Mouse (Mus musculus) limb, embryonic 11.5 days (tissue): ENCODE results near the gene Otx1. TPM values are rescaled to one million over a fixed set of nuclear protein-coding genes. Genes with fewer than 3 reads are reported as not detected.

Experiments used
- ATAC-seq: fragments of 200-750 bp; cut with Nextera tagmentation; 2 replicates; pipeline ENCODE4 v1.8.0; 2017; ENCODE audit warnings: low read depth; ENCODE audit not compliant: insufficient number of reproducible peaks, low FRiP score, low TSS enrichment
- DNase-seq: peaks from one replicate; pipeline ENCODE4 v3.0.0-alpha.2; 2015; ENCODE audit warnings: low spot score
- H3K27ac ChIP-seq: fragments of 300-500 bp; sonication (generic); replicated peaks from 2 replicates; pipeline ENCODE4 v1.5.1; 2014; ENCODE audit warnings: low read depth, mild to moderate bottlenecking, low read length
- H3K27me3 ChIP-seq: fragments of 300-500 bp; sonication (generic); 2 replicates; pipeline ENCODE4 v1.6.1; 2014; ENCODE audit warnings: mild to moderate bottlenecking, low read length, mixed read lengths; ENCODE audit not compliant: control insufficient read depth, insufficient read depth
- H3K36me3 ChIP-seq: fragments of 300-500 bp; sonication (generic); 2 replicates; pipeline ENCODE4 v1.6.1; 2014; ENCODE audit warnings: mild to moderate bottlenecking, low read length, moderate library complexity, mixed read lengths; ENCODE audit not compliant: control insufficient read depth, insufficient read depth
- H3K4me1 ChIP-seq: fragments of 300-500 bp; sonication (generic); 2 replicates; pipeline ENCODE4 v1.6.1; 2014; ENCODE audit warnings: low read length, mixed read lengths; ENCODE audit not compliant: control insufficient read depth, insufficient read depth
- H3K4me2 ChIP-seq: fragments of 300-500 bp; sonication (generic); 2 replicates; pipeline ENCODE4 v1.6.1; 2014; ENCODE audit warnings: low read depth, mild to moderate bottlenecking, moderate library complexity; ENCODE audit not compliant: severe bottlenecking
- H3K4me3 ChIP-seq: fragments of 300-500 bp; sonication (generic); 2 replicates; pipeline ENCODE4 v1.5.1; 2014; ENCODE audit warnings: low read depth, low read length
- H3K9ac ChIP-seq: fragments of 300-500 bp; sonication (generic); 2 replicates; pipeline ENCODE4 v1.6.1; 2014; ENCODE audit warnings: mild to moderate bottlenecking, low read length
- H3K9me3 ChIP-seq: fragments of 300-500 bp; sonication (generic); 2 replicates; pipeline ENCODE4 v1.6.1; 2016; ENCODE audit warnings: low read length; ENCODE audit not compliant: control insufficient read depth
- WGBS: fragments of 180-500 bp; shearing (Covaris S2); extraction: QIAGEN DNeasy Blood & Tissue Kit; methylation state at CpG from one replicate; pipeline ENCODE4 v1.1.7; 2014; 5-methylcytosine and 5-hydroxymethylcytosine counted together
- polyA plus RNA-seq: library from polyadenylated mRNA; unstranded; fragments of >200 nt; fragmentation: Nextera tagmentation; extraction: Ambion mirVana; gene quantifications from 2 replicates; pipeline ENCODE4 v1.2.1, GENCODE M21; 2014

Otx1 gene
- polyA plus RNA-seq, 1 experiment from 2014 or later = 0.39 TPM

DNA sequence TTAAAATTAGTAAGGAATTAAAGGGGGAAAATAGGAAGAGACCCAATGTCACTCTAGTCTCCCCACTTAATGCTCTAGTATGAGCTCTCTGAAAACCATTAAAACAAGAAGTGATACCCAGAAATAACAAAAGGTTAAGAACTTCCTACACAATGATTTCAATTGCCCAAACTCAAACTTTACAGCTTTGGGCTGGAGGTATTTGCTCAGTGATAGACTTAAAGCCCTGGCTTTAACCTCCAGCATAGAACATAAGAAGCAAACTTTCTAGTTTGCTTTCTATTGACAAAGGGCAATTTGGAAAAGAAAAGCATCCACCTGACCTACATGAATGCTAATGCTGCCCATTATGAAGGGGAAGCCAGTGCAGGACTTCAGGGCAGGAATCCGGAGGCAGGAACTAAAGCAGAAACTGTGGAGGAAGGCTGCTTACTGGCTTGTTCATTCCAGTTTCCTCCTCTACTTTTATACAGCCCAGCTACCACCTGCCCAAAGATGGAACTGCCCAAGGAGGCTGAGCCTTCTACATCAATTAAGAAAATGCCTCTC is 14.2 kb downstream of the Otx1 start:
- ATAC-seq = no peak
- Histone ChIP-seq H3K4me2 (no peak overlapping the region), H3K27ac (no peak overlapping the region), H3K27me3 (peaks cover 24% of the 10 kb centered on the region), H3K9me3 (peaks cover 3% of the 10 kb centered on the region; the same call in 1 of the 2 replicates), H3K4me3 (no peak overlapping the region), H3K36me3 (no peaks in the 10 kb centered on the region), H3K9ac (no peak overlapping the region), H3K4me1 (no peaks in the 10 kb centered on the region)
- DNase-seq = no peak
- WGBS = 75% methylated on average over 1 of the region's 1 CpGs

DNA sequence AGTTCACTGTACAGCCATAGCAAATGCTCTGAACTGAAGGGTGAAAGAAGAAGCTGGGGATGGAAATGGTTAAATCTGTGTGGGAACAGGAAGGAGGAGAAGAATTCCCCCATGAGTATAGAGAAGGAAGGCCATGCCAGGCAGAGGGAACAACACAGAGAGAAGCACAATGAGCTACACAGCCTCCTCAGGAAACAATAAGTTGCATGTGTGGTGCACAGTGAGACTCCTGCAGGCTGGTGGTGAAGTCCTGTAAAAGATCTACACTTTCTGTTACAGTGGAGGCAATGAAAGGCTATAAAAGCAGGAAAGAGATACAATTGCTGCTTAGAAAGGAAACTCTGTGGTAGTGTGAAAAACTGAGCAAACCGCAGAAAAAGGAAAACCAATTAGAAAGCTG is 17.6 kb downstream of the Otx1 start:
- Histone ChIP-seq H3K4me1 (no peaks in the 10 kb centered on the region), H3K36me3 (no peaks in the 10 kb centered on the region), H3K9me3 (no peaks in the 10 kb centered on the region), H3K4me3 (no peak overlapping the region), H3K4me2 (no peak overlapping the region), H3K27me3 (peaks cover 10% of the 10 kb centered on the region), H3K9ac (no peak overlapping the region), H3K27ac (no peak overlapping the region)
- WGBS = 67% methylated on average over 1 of the region's 1 CpGs
- ATAC-seq (no peak), DNase-seq (peak; percentile 18)

DNA sequence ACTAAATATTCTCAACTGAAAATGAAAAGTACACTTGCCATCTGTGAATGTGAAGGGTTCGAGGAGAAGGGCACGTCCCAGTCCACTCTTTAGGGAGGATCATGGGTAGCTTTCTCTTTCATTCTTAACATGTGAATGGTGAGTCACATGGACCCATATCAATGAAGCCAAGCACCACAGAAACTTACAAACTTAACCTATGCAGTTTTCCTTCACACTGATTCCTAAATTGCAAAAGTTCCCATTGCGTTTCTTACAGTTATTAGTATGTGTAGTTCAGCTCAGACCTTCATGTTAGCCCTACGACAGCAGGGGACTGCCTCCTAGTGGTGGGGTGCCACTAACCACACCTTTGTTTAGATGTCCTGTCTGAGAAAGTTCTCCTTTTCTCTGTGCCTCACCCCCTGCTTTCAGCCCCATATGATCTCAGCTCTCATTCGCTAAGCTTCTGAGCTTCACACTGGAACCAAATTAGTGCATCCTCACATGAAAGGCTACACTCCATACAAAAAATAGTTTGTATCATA is 28.6 kb downstream of the Otx1 start:
- Histone ChIP-seq H3K27ac (no peak overlapping the region), H3K9me3 (no peaks in the 10 kb centered on the region), H3K27me3 (no peaks in the 10 kb centered on the region), H3K4me3 (no peak overlapping the region), H3K36me3 (no peaks in the 10 kb centered on the region), H3K4me1 (no peaks in the 10 kb centered on the region), H3K4me2 (no peak overlapping the region), H3K9ac (no peak overlapping the region)
- ATAC-seq (no peak), DNase-seq (no peak)
- 78% methylated on average over 5 of the region's 5 CpGs for WGBS

DNA sequence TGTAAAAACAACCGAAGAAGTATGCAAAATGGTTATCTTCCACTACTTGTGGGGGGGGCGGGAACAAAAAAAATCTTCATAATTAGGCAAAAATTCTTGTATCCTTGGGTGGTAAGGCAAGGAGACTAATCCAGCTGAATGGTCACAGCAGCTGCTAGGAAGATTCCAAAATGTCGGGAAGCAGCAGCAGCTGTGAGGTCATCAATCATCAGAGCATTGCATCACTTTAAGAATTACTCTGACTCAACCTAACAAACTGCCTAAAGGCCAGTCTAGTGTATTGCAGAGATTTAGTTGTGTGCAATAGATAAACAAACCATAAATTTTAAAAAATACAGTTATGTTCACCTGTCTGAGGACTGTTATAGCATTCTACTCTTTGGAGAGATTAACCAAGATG is 29.1 kb downstream of the Otx1 start:
- no peak overlapping the region for H3K9ac ChIP-seq
- H3K4me2 ChIP-seq = no peak overlapping the region
- H3K4me3 ChIP-seq = no peak overlapping the region
- H3K4me1 ChIP-seq = no peaks in the 10 kb centered on the region
- no peak overlapping the region for H3K27ac ChIP-seq
- H3K36me3 ChIP-seq = no peaks in the 10 kb centered on the region
- DNase-seq (no peak), ATAC-seq (no peak)
- 75% methylated on average over 3 of the region's 3 CpGs for WGBS
- H3K9me3 ChIP-seq = no peaks in the 10 kb centered on the region
- H3K27me3 ChIP-seq = no peaks in the 10 kb centered on the region

DNA sequence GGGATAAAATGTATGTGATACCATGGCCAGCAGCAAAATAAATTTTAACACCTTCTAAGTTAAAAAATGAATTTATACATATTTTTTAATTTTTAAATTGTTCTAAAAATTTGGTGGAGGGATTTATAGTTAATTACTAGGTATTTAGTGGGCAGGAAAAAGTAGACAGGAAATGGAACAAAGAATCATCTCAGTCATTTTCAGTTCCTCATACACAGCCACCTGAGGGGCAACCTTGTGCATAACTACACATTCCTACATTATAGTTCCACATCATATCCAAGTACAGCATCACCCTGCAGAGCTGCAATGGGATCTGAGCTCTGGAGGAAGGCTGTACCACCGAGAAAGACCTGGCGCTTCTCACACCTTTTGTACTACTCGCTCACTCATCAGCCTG is 33.8 kb downstream of the Otx1 start:
- no peaks in the 10 kb centered on the region for H3K9me3 ChIP-seq
- 97% methylated on average over 3 of the region's 3 CpGs for WGBS
- no peak overlapping the region for H3K4me2 ChIP-seq
- H3K27ac ChIP-seq = no peak overlapping the region
- no peaks in the 10 kb centered on the region for H3K27me3 ChIP-seq
- ATAC-seq (no peak), DNase-seq (no peak)
- no peak overlapping the region for H3K9ac ChIP-seq
- no peak overlapping the region for H3K4me3 ChIP-seq
- no peaks in the 10 kb centered on the region for H3K4me1 ChIP-seq
- no peaks in the 10 kb centered on the region for H3K36me3 ChIP-seq

DNA sequence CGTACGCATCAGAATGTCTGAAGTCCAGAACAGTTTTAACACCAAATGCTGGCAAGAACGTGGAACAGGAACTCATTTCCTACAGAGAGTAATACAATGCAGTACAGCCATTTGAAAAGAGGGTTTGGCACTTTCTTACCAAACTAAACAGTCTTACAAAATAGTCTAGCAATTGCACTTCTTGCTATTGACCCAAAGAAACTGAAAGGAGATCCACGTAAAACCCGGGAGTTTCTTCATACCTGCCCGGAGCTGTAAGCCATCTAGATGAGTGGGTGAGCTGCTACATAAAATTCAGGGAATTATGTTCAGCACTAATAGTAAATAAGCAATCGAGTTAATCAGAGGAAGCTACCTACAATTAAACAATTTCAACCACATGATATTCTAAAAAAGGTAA is 47.5 kb downstream of the Otx1 start:
- ATAC-seq = no peak

DNA sequence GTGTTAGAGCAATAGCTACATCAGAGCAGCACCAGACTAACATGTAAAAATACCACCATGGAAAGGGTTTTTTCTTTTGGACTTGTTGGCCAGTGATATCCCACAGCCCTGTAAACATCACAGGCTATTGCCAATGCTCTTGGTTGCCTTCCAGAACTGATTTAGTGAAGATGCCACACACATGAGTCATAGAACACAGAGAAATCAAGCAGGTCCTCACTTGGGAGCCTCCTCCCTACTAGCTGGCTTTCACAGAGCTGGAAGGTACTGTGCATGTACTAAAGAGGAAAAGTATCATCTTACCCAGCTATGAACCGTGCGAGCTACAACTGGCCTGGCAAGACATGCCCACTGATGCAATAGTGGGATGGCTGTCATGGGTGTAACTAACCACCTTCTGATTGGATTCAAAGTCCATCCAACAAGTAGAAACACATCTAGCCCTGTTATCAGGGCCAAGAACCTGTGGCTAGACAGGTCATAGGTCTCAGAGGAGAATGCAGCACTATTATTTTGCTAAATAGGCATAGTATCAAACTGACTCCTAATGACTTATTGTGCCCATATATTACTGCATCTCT is 51.0 kb downstream of the Otx1 start:
- H3K9me3 ChIP-seq = no peaks in the 10 kb centered on the region
- DNase-seq = no peak
- ATAC-seq = no peak
- 94% methylated on average over 2 of the region's 2 CpGs for WGBS
- H3K4me1 ChIP-seq = no peaks in the 10 kb centered on the region
- no peak overlapping the region for H3K9ac ChIP-seq
- no peak overlapping the region for H3K4me2 ChIP-seq
- H3K27ac ChIP-seq = no peak overlapping the region
- H3K27me3 ChIP-seq = no peaks in the 10 kb centered on the region
- no peak overlapping the region for H3K4me3 ChIP-seq
- H3K36me3 ChIP-seq = no peaks in the 10 kb centered on the region

More for the DNA sequence above, 47.5 kb downstream of the Otx1 start:
- Histone ChIP-seq H3K4me2 (no peak overlapping the region), H3K27me3 (no peaks in the 10 kb centered on the region), H3K36me3 (no peaks in the 10 kb centered on the region), H3K9me3 (no peaks in the 10 kb centered on the region), H3K9ac (no peak overlapping the region), H3K4me3 (no peak overlapping the region), H3K4me1 (no peaks in the 10 kb centered on the region), H3K27ac (no peak overlapping the region)
- 90% methylated on average over 7 of the region's 7 CpGs for WGBS
- no peak for DNase-seq

DNA sequence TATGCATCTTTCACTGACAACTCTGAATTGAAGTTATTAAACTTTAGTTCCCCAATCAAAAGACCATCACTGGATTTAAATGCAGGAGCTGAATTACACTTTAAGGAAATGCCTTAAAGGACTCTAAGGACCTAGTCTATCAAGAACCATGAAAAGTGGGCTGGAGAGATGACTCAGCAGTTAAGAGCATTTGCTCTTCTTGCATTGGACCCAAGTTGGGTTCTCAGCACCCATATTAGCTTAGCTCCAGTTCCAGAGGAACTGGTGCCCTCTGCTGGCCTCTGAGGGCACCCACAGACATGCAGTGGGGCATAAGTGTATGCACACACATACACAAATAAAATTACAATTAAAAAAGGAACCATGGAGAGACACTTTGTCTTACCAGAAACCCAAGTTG is 52.6 kb downstream of the Otx1 start:
- Histone ChIP-seq H3K36me3 (no peaks in the 10 kb centered on the region), H3K27me3 (no peaks in the 10 kb centered on the region), H3K4me2 (no peak overlapping the region), H3K27ac (no peak overlapping the region), H3K9ac (no peak overlapping the region), H3K4me3 (no peak overlapping the region), H3K9me3 (no peaks in the 10 kb centered on the region), H3K4me1 (no peaks in the 10 kb centered on the region)
- no peak for ATAC-seq
- no peak for DNase-seq
